Mouse (Mus musculus) thymus, postnatal 14 days (tissue): ENCODE results near the gene Uhrf1bp1.
"Not testable (repeated sequence)": the region's sequence is repeated elsewhere in the genome, so short reads cannot be mapped to it uniquely, and the experiment has no call there.

Source experiments
- DNase-seq: peaks from one replicate; pipeline ENCODE4 v3.0.0; 2021

Gene Uhrf1bp1

GRCm38 (mm10) chr17:27856265-27856797 is at the start of gene Uhrf1bp1:
Uhrf1bp1 (plus strand) TSS chr17:27856441.
- DNase-seq = peak; percentile 82

GRCm38 (mm10) chr17:27807542-27808078 is 48.6 kb upstream of the Uhrf1bp1 start:
- DNase-seq = no peak

GRCm38 (mm10) chr17:27810569-27811331 is 45.5 kb upstream of the Uhrf1bp1 start:
- no peak for DNase-seq

GRCm38 (mm10) chr17:27811980-27812379 is 44.3 kb upstream of the Uhrf1bp1 start:
- DNase-seq = no peak

GRCm38 (mm10) chr17:27814606-27815005 is 41.6 kb upstream of the Uhrf1bp1 start:
- no peak for DNase-seq

- DNase-seq = no peak
Measured at GRCm38 (mm10) chr17:27819011-27819410, 37.2 kb upstream of the Uhrf1bp1 start.

- peak; percentile 26 for DNase-seq
Measured at GRCm38 (mm10) chr17:27819521-27819970, 36.7 kb upstream of the Uhrf1bp1 start.

GRCm38 (mm10) chr17:27819971-27820567 is 36.2 kb upstream of the Uhrf1bp1 start:
- DNase-seq = peak; percentile 65

GRCm38 (mm10) chr17:27820568-27821406 is 35.5 kb upstream of the Uhrf1bp1 start, which contains the start of gene D17Wsu92e:
D17Wsu92e (minus strand) TSS chr17:27820648.
- peak; percentile 99 for DNase-seq

- peak; percentile 43 for DNase-seq
Measured at GRCm38 (mm10) chr17:27821407-27822338, 34.6 kb upstream of the Uhrf1bp1 start.

- DNase-seq = no peak
Measured at GRCm38 (mm10) chr17:27823142-27823905, 32.9 kb upstream of the Uhrf1bp1 start.

- DNase-seq = no peak
Measured at GRCm38 (mm10) chr17:27824941-27825340, 31.3 kb upstream of the Uhrf1bp1 start.

- peak; percentile 20 for DNase-seq
Measured at GRCm38 (mm10) chr17:27825539-27825938, 30.7 kb upstream of the Uhrf1bp1 start.

- DNase-seq = peak; percentile 86
Measured at GRCm38 (mm10) chr17:27825984-27826905, 30.0 kb upstream of the Uhrf1bp1 start.

- DNase-seq = peak; percentile 29
Measured at GRCm38 (mm10) chr17:27826908-27827383, 29.3 kb upstream of the Uhrf1bp1 start.

- no peak for DNase-seq
Measured at GRCm38 (mm10) chr17:27827511-27827910, 28.7 kb upstream of the Uhrf1bp1 start.

- DNase-seq = peak; percentile 32
Measured at GRCm38 (mm10) chr17:27830411-27830810, 25.8 kb upstream of the Uhrf1bp1 start.

GRCm38 (mm10) chr17:27837850-27838249 is 18.4 kb upstream of the Uhrf1bp1 start, which contains the start of gene Snrpc:
Snrpc (plus strand) TSS chr17:27838150.
- DNase-seq = not testable (repeated sequence)
